Mouse (Mus musculus) thymus, adult 2 months (tissue): ENCODE measurements around the gene Narf. TPM values are rescaled to one million over a fixed set of nuclear protein-coding genes. Genes with fewer than 3 reads are reported as not detected.

Experiments used
- DNase-seq: peaks from one replicate; pipeline ENCODE4 v3.0.0; 2021
- H3K27ac ChIP-seq: fragments of 200-500 bp; 2 replicates; pipeline ENCODE4 v1.5.1; 2012; ENCODE audit warnings: low read length, control low read depth; ENCODE audit not compliant: control insufficient read depth, insufficient read depth
- H3K27me3 ChIP-seq: fragments of 200-500 bp; 2 replicates; pipeline ENCODE4 v1.6.1; 2012; ENCODE audit warnings: mild to moderate bottlenecking, low read length, moderate library complexity, mixed read lengths; ENCODE audit not compliant: control insufficient read depth, insufficient read depth
- H3K36me3 ChIP-seq: fragments of 200-500 bp; 2 replicates; pipeline ENCODE4 v1.6.1; 2012; ENCODE audit warnings: mild to moderate bottlenecking, low read length, moderate library complexity; ENCODE audit not compliant: control insufficient read depth, insufficient read depth
- H3K4me1 ChIP-seq: fragments of 200-500 bp; replicated peaks from 2 replicates; pipeline ENCODE4 v1.6.1; 2012; ENCODE audit warnings: low read length; ENCODE audit not compliant: control insufficient read depth, insufficient read depth
- H3K4me3 ChIP-seq: fragments of 200-500 bp; 2 replicates; pipeline ENCODE4 v1.5.1; 2012; ENCODE audit warnings: mild to moderate bottlenecking, low read length, control low read depth, moderate library complexity; ENCODE audit not compliant: control insufficient read depth, insufficient read depth
- CTCF ChIP-seq: fragments of 200-500 bp; IDR thresholded peaks from 2 replicates; pipeline ENCODE4 v1.5.1; 2012; ENCODE audit warnings: mild to moderate bottlenecking, control low read depth, low read length, moderate library complexity, borderline replicate concordance; ENCODE audit not compliant: control insufficient read depth, poor library complexity, insufficient read depth; ENCODE audit errors: extremely low read depth
- POLR2A ChIP-seq: fragments of 200-500 bp; IDR thresholded peaks from 2 replicates; pipeline ENCODE4 v1.6.1; 2012; ENCODE audit warnings: mild to moderate bottlenecking, low read length, control low read depth, moderate library complexity; ENCODE audit not compliant: control insufficient read depth, poor library complexity, insufficient read depth; ENCODE audit errors: extremely low read depth
- WGBS: fragments of 180-500 bp; shearing (Covaris S2); methylation state at CpG from one replicate; pipeline ENCODE4 v1.1.7; 2018; 5-methylcytosine and 5-hydroxymethylcytosine counted together
- polyA plus RNA-seq: library from polyadenylated mRNA; depleted of rRNA; stranded (reverse); fragments of >200 nt; gene quantifications from 2 replicates; pipeline ENCODE4 v1.2.3, GENCODE M21; 2012; rRNA removed

Gene Narf
- 100 and 101 TPM in 2 replicates for polyA plus RNA-seq

DNA sequence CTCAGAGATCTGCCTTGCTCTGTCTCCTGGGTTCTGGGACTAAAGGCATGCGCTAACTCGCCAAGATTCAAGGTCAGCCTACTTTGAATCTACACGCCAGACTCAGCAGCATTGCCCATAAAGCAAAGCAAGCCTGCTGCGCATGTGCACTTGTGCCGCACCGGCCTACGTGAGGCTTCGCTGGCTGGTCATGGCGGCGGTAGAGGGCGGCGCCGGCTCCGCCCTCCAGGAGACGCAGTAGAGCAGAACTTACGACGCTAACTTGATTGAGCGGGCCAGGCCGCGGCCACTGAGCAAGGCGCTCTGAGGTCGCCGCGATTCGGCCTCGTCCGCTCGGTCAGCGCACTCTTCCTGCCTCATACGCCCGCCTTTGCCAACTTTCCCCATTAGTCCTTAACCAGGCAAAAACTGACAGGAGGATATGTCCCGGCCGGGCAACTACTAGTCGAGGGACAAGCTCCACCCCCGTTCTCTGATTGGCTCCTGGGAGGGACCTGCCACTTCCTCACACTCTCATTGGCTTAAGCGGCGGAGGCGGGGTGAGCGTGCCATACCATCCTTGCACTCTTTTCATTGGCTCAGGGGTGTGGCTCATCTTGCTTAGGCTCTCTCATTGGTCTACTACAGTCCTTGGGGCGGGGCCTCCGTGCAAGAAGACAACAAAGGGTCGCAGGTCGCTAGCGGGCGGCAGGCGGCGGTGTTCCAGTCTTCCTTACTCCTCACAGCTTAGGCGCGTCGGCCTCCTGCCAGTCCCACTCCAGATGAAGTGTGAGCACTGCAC is at the start of gene Narf:
Gene Narf (plus strand): TSS at position 690 of the 781 bp plus-strand sequence.
- DNase-seq: peak; percentile 99
- Histone ChIP-seq H3K4me3 (peak within 1 kb of the TSS; percentile 96), H3K27ac (peak within 1 kb of the TSS; percentile 81), H3K36me3 (peaks cover 12% of the 10 kb centered on the region; the same call in 1 of the 2 replicates), H3K27me3 (no peaks in the 10 kb centered on the region), H3K4me1 (peaks cover 7% of the 10 kb centered on the region)
- WGBS: under 1% methylated on average over 50 of the region's 50 CpGs
- TF ChIP-seq POLR2A: peak; percentile 85; the same call in 1 of the 2 replicates
- peak; percentile 51 for TF ChIP-seq CTCF

DNA sequence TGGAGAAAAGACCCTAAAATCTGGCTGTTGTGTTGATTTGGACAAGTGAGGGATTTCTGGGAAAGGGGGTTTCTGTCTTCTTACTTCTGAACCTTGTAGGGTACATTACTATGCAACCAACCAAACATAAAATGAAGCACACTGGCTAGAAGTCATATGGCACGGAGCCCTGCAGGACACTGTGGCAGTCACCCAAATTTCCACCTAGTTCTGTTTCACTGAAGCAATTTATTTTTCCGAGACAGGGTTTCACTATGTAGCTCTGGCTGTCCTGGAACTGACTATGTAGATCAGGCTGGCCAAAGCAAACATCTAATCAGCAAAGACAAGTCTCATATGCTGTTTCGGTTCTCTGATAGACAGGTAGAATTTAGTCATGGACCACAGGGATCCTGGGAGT is 47.4 kb upstream of the Narf start:
- no peak for TF ChIP-seq CTCF
- TF ChIP-seq POLR2A: no peak
- Histone ChIP-seq H3K4me1 (no peaks in the 10 kb centered on the region), H3K27me3 (no peaks in the 10 kb centered on the region), H3K27ac (no peak overlapping the region), H3K4me3 (no peak overlapping the region), H3K36me3 (no peaks in the 10 kb centered on the region)
- no peak for DNase-seq
- WGBS: 96% methylated on average over 3 of the region's 3 CpGs

DNA sequence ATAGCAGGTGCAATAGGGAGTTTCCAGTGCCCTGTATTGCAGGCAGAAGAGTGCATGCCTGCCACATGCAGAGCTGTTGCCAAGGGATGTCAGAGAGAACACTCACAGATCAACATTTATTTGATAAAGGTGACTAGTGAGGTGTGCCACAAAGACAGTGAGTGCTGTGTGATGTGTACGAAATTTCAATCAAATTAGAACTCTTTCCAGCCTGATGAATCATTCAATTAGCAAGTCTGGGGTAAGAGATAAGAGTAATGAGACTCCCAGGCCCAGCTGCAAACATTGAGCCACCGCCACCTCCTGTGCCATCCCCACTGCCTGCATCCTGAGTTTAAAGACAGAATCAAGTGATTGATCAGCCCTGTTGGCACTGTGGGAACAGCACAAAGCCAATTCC is 44.3 kb upstream of the Narf start:
- Histone ChIP-seq H3K4me1 (no peaks in the 10 kb centered on the region), H3K27ac (no peak overlapping the region), H3K27me3 (no peaks in the 10 kb centered on the region), H3K36me3 (no peaks in the 10 kb centered on the region), H3K4me3 (no peak overlapping the region)
- no peak for TF ChIP-seq CTCF
- no peak for TF ChIP-seq POLR2A
- 92% methylated on average over 2 of the region's 2 CpGs for WGBS
- DNase-seq: no peak

DNA sequence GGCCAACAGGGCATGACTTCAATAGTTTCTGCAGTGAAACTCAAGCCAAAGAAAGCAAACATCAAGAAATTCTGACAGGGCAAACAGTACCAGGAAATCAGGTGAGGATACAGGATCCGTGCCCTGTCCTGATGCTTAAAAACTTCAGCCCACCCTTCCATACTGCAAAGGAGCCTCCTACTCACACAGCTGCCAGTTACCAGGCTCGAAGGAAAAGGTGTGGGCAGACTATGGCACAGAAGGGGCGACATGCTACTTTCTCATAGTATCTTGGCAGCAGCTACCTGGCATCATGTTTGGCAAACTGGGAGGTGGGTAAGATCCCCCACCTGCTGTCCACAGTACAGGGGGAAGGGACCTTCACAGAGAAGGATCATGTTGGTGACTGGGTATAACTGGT is 43.6 kb upstream of the Narf start:
- Histone ChIP-seq H3K27ac (no peak overlapping the region), H3K27me3 (no peaks in the 10 kb centered on the region), H3K4me1 (no peaks in the 10 kb centered on the region), H3K4me3 (no peak overlapping the region), H3K36me3 (no peaks in the 10 kb centered on the region)
- DNase-seq: no peak
- 90% methylated on average over 3 of the region's 3 CpGs for WGBS
- TF ChIP-seq POLR2A: no peak
- no peak for TF ChIP-seq CTCF

DNA sequence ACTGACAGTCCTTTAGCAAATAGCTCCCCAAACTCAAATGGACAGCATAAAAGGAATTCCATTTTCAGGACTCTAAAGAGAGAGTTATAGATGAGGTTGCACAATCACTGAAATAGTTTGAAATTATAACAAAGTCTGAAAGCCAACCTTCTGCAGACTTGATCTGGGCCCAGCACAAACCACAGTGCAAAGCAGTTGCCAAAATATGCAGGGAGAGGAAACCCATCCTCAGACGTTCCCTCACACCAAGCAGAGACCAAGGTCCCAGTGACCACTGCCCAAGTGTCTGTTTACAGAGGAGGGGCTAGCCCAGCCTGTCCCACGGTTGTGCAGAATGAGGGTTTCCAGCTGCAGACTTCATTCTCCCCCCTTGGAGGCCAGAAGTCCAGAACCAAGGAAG is 38.4 kb upstream of the Narf start:
- Histone ChIP-seq H3K27ac (no peak overlapping the region), H3K4me1 (no peaks in the 10 kb centered on the region), H3K4me3 (no peak overlapping the region), H3K36me3 (no peaks in the 10 kb centered on the region), H3K27me3 (no peaks in the 10 kb centered on the region)
- no peak for DNase-seq
- TF ChIP-seq POLR2A (no peak), CTCF (no peak)
- 81% methylated on average over 2 of the region's 2 CpGs for WGBS

DNA sequence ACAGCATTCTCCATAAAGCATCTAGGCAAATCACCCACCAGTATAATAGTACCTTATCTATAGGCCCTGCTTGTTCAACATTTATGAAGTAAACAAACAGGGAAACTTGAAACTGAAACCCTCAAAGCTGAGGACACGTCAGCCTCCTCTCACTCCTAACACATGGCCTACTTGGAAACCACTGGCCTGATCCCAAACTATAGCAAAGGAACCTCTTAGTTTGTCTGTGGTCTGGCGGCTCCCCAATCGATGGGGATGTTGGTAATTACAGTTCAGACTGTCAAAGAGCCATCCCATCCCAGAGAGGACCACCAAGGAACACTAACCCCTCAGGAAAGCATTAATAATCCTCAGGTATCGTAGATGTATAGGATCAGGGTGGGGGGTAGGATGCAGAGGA is 37.2 kb upstream of the Narf start:
- 87% methylated on average over 4 of the region's 4 CpGs for WGBS
- Histone ChIP-seq H3K36me3 (no peaks in the 10 kb centered on the region), H3K27me3 (no peaks in the 10 kb centered on the region)

DNA sequence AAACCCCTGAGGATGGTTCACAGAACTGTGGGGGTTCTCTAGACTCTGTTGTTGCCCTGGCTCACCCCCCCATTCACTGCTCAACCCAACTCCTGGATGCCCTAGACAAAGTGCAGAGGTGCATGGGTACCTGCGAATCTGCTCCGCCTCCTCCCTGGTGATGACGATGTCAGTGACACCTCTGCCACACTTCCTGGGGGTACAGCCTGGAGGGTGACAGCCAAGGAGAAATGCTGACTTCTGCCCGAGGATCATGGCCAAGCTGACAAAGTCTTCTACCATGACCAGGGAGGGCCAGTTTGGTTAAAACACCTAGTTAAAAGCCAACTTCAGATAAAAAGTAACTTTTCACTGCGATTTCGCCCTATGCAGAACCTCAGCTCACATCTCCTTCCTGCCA is 36.3 kb upstream of the Narf start:
- TF ChIP-seq POLR2A (no peak), CTCF (no peak)
- Histone ChIP-seq H3K36me3 (no peaks in the 10 kb centered on the region), H3K4me1 (peaks cover 5% of the 10 kb centered on the region), H3K4me3 (no peak overlapping the region), H3K27ac (no peak overlapping the region), H3K27me3 (no peaks in the 10 kb centered on the region)
- no peak for DNase-seq
- WGBS: 92% methylated on average over 6 of the region's 6 CpGs

More for the DNA sequence above, 37.2 kb upstream of the Narf start:
- TF ChIP-seq POLR2A: no peak
- no peak for TF ChIP-seq CTCF
- Histone ChIP-seq H3K27ac (no peak overlapping the region), H3K4me1 (peaks cover 5% of the 10 kb centered on the region), H3K4me3 (no peak overlapping the region)
- DNase-seq: no peak
